Mouse (Mus musculus) cerebellum, adult 2 months (tissue): ENCODE data around the gene Nr1i2.

ENCODE experiments used
- CTCF ChIP-seq: fragments of 200-500 bp; IDR thresholded peaks from 2 replicates; pipeline ENCODE4 v1.5.1; 2011; ENCODE audit warnings: low read depth, mild to moderate bottlenecking, control low read depth, low read length, moderate library complexity, borderline replicate concordance; ENCODE audit not compliant: insufficient read depth
- POLR2A ChIP-seq: fragments of 200-500 bp; IDR thresholded peaks from 2 replicates; pipeline ENCODE4 v1.6.1; 2011; ENCODE audit warnings: low read length, control low read depth, borderline replicate concordance; ENCODE audit not compliant: insufficient read depth

GRCm38 (mm10) chr16:38245379-38245778, 49.2 kb downstream of the Nr1i2 start:
- TF ChIP-seq CTCF, result no peak
- TF ChIP-seq POLR2A, result no peak
